Comparison of ENCODE assay signal across 27 mouse cellular contexts in genomic region chr9:108747694-108748093, GRCm38 (mm10). TPM values are rescaled to one million over a fixed set of nuclear protein-coding genes. Genes with fewer than 3 reads are reported as not detected.
A peak's percentile ranks its signal among the peaks of the same experiment; 100 is the strongest.
DNase-seq lines count a peak whose midpoint lies in the region; ATAC-seq and TF ChIP-seq lines count a peak whose summit lies in the region.
"Had no signal": no experiment of that assay in that cellular context is flagged by ENCODE, and none has a peak within 500 bp of the region (broad histone marks: within the 10 kb centered on the region; RNA-seq: fewer than 3 reads in every experiment).

No protein-coding gene starts in this region.

- intact Hi-C loops in heart, adult 2 months (cut with DNase I), result no loop called here

- TF ChIP-seq CTCF in heart, adult 2 months (IDR thresholded peaks at IDR 0.05), result no peak
- no peak for TF ChIP-seq CTCF in intestine, postnatal 0 days (IDR thresholded peaks at IDR 0.05; ENCODE audit: low read depth)
- TF ChIP-seq CTCF in liver, embryonic 14.5 days (IDR thresholded peaks at IDR 0.05; ENCODE audit: low read depth), result no peak

- TF ChIP-seq POLR2A in heart, adult 2 months (IDR thresholded peaks at IDR 0.05; ENCODE audit: insufficient read depth, low read depth, low read length), result no peak

- no peak for ATAC-seq in intestine, postnatal 0 days
- ATAC-seq in intestine, embryonic 15.5 days, result no peak
- peak; percentile 76 for ATAC-seq in erythroblast, adult 5-6 weeks (replicated peaks; ENCODE audit: low FRiP score, poor library complexity, severe bottlenecking)
- ATAC-seq in liver, embryonic 14.5 days (ENCODE audit: insufficient read depth), result peak; percentile 94
- no peak for ATAC-seq in forebrain, embryonic 14.5 days
- ATAC-seq: forebrain, embryonic 15.5 days had no signal

- WGBS in heart, adult 2 months, result 79% methylated on average over 3 of the region's 3 CpGs
- 81% methylated on average over 3 of the region's 3 CpGs for WGBS in intestine, postnatal 0 days
- 80% methylated on average over 3 of the region's 3 CpGs for WGBS in intestine, embryonic 15.5 days
- WGBS in liver, embryonic 14.5 days (ENCODE audit: insufficient replicate concordance), result 44% methylated on average over 3 of the region's 3 CpGs
- WGBS in forebrain, embryonic 14.5 days, result 73% methylated on average over 3 of the region's 3 CpGs

- H3K79me2 ChIP-seq in heart, adult 2 months (replicated peaks; ENCODE audit: control insufficient read depth, insufficient read depth, low read length), result no peaks in the 10 kb centered on the region

- H3K9ac ChIP-seq in heart, adult 2 months (ENCODE audit: low read depth, low read length), result no peak overlapping the region
- no peak overlapping the region for H3K9ac ChIP-seq in intestine, postnatal 0 days (ENCODE audit: low read depth, low read length)
- no peak overlapping the region for H3K9ac ChIP-seq in intestine, embryonic 15.5 days
- H3K9ac ChIP-seq in liver, embryonic 14.5 days (replicated peaks), result no peak overlapping the region
- H3K9ac ChIP-seq in forebrain, embryonic 14.5 days (ENCODE audit: low read length), result no peak overlapping the region
- H3K9ac ChIP-seq: embryonic facial prominence, embryonic 15.5 days; forebrain, embryonic 15.5 days; hindbrain, embryonic 12.5 days; lung, embryonic 14.5 days; midbrain, embryonic 12.5 days; neural tube, embryonic 13.5 days had no signal

- no peaks in the 10 kb centered on the region for H3K4me1 ChIP-seq in heart, adult 2 months (ENCODE audit: control insufficient read depth, insufficient read depth, low read length)
- no peaks in the 10 kb centered on the region for H3K4me1 ChIP-seq in intestine, postnatal 0 days (replicated peaks; ENCODE audit: control insufficient read depth, insufficient read depth, low read length)
- no peaks in the 10 kb centered on the region for H3K4me1 ChIP-seq in intestine, embryonic 15.5 days (replicated peaks)
- peaks cover 0 to 10% of the 10 kb centered on the region in 2 experiments; a peak in 3 of 4 replicates for H3K4me1 ChIP-seq in liver, embryonic 14.5 days (replicated peaks; ENCODE audit: control insufficient read depth in 2 of 2, insufficient read depth in 2 of 2, low read length in 1 of 2)
- no peaks in the 10 kb centered on the region for H3K4me1 ChIP-seq in forebrain, embryonic 14.5 days (ENCODE audit: control insufficient read depth, insufficient read depth, low read length)
- H3K4me1 ChIP-seq: embryonic facial prominence, embryonic 15.5 days; forebrain, embryonic 15.5 days; neural tube, embryonic 13.5 days had no signal

- no peaks in the 10 kb centered on the region for H3K9me3 ChIP-seq in intestine, postnatal 0 days (ENCODE audit: control insufficient read depth)
- no peaks in the 10 kb centered on the region for H3K9me3 ChIP-seq in intestine, embryonic 15.5 days
- H3K9me3 ChIP-seq in liver, embryonic 14.5 days (ENCODE audit: control insufficient read depth, low read length), result no peaks in the 10 kb centered on the region
- no peaks in the 10 kb centered on the region for H3K9me3 ChIP-seq in forebrain, embryonic 14.5 days (replicated peaks; ENCODE audit: control insufficient read depth, low read length)
- H3K9me3 ChIP-seq: embryonic facial prominence, embryonic 10.5 days; embryonic facial prominence, embryonic 15.5 days; forebrain, embryonic 15.5 days; G1E; hindbrain, embryonic 12.5 days; midbrain, embryonic 12.5 days; neural tube, embryonic 13.5 days had no signal

- H3K27ac ChIP-seq in heart, adult 2 months, result no peak overlapping the region
- H3K27ac ChIP-seq in intestine, postnatal 0 days (ENCODE audit: low read depth, low read length), result peak overlapping the region; percentile 70
- H3K27ac ChIP-seq in intestine, embryonic 15.5 days, result no peak overlapping the region
- peak overlapping the region; percentile 21 for H3K27ac ChIP-seq in liver, embryonic 14.5 days
- H3K27ac ChIP-seq in forebrain, embryonic 14.5 days (ENCODE audit: low read depth, low read length), result no peak overlapping the region
- H3K27ac ChIP-seq: embryonic facial prominence, embryonic 10.5 days; embryonic facial prominence, embryonic 15.5 days; forebrain, embryonic 15.5 days; hindbrain, embryonic 12.5 days; midbrain, embryonic 12.5 days; neural tube, embryonic 13.5 days had no signal

- no peak overlapping the region for H3K4me2 ChIP-seq in intestine, postnatal 0 days (replicated peaks; ENCODE audit: low read depth)
- no peak overlapping the region for H3K4me2 ChIP-seq in intestine, embryonic 15.5 days (replicated peaks)
- H3K4me2 ChIP-seq in liver, embryonic 14.5 days (ENCODE audit: low read depth), result no peak overlapping the region
- H3K4me2 ChIP-seq in forebrain, embryonic 14.5 days (ENCODE audit: low read length), result no peak overlapping the region
- H3K4me2 ChIP-seq: embryonic facial prominence, embryonic 15.5 days; forebrain, embryonic 15.5 days; hindbrain, embryonic 12.5 days; lung, embryonic 14.5 days; midbrain, embryonic 12.5 days; neural tube, embryonic 13.5 days had no signal

- H3K4me3 ChIP-seq in heart, adult 2 months, result no peak overlapping the region
- H3K4me3 ChIP-seq in intestine, postnatal 0 days (ENCODE audit: low read depth, low read length), result no peak overlapping the region
- no peak overlapping the region for H3K4me3 ChIP-seq in intestine, embryonic 15.5 days (replicated peaks)
- no peak overlapping the region for H3K4me3 ChIP-seq in liver, embryonic 14.5 days (ENCODE audit: insufficient read depth in 1 of 2, low read depth in 2 of 2, low read length in 2 of 2)
- no peak overlapping the region for H3K4me3 ChIP-seq in forebrain, embryonic 14.5 days (ENCODE audit: low read depth, low read length)
- H3K4me3 ChIP-seq: embryonic facial prominence, embryonic 10.5 days; embryonic facial prominence, embryonic 15.5 days; forebrain, embryonic 15.5 days; hindbrain, embryonic 12.5 days; midbrain, embryonic 12.5 days; neural tube, embryonic 13.5 days had no signal

- no peaks in the 10 kb centered on the region for H3K27me3 ChIP-seq in heart, adult 2 months (ENCODE audit: control insufficient read depth, insufficient read depth, low read length)
- H3K27me3 ChIP-seq in intestine, postnatal 0 days (replicated peaks; ENCODE audit: control insufficient read depth, insufficient read depth, low read length), result no peaks in the 10 kb centered on the region
- no peaks in the 10 kb centered on the region for H3K27me3 ChIP-seq in intestine, embryonic 15.5 days (replicated peaks)
- H3K27me3 ChIP-seq in liver, embryonic 14.5 days (ENCODE audit: control insufficient read depth, insufficient read depth, low read length), result no peaks in the 10 kb centered on the region
- no peaks in the 10 kb centered on the region for H3K27me3 ChIP-seq in forebrain, embryonic 14.5 days (replicated peaks; ENCODE audit: control insufficient read depth, insufficient read depth, low read length)
- H3K27me3 ChIP-seq: CH12.LX; embryonic facial prominence, embryonic 15.5 days; forebrain, embryonic 15.5 days; hindbrain, embryonic 12.5 days; midbrain, embryonic 12.5 days; neural tube, embryonic 13.5 days had no signal

- no peaks in the 10 kb centered on the region for H3K36me3 ChIP-seq in heart, adult 2 months (ENCODE audit: control insufficient read depth, insufficient read depth, low read length)
- H3K36me3 ChIP-seq in intestine, postnatal 0 days (ENCODE audit: control insufficient read depth, insufficient read depth), result peaks cover 48% of the 10 kb centered on the region
- H3K36me3 ChIP-seq in intestine, embryonic 15.5 days, result peaks cover 23% of the 10 kb centered on the region
- peaks cover 2% of the 10 kb centered on the region; the same call in 1 of the 2 replicates for H3K36me3 ChIP-seq in liver, embryonic 14.5 days (replicated peaks; ENCODE audit: control insufficient read depth, insufficient read depth, low read depth)
- H3K36me3 ChIP-seq in forebrain, embryonic 14.5 days (ENCODE audit: control insufficient read depth, insufficient read depth, low read length), result peaks cover 61% of the 10 kb centered on the region
- H3K36me3 ChIP-seq: G1E had no signal

- TF ChIP-seq EP300 in heart, adult 2 months (IDR thresholded peaks at IDR 0.05; ENCODE audit: insufficient read depth, low read depth, low read length), result no peak
- no peak for TF ChIP-seq EP300 in liver, embryonic 14.5 days (IDR thresholded peaks at IDR 0.05; ENCODE audit: low read depth)

- DNase-seq in heart, adult 11 months, result peak; percentile 55
- DNase-seq in heart, adult 2 months, result no peak
- peak; percentile 10 to 30 (median 23) for DNase-seq in liver, embryonic 14.5 days (ENCODE audit: low read depth in 3 of 3, low spot score in 3 of 3)
- DNase-seq in forebrain, embryonic 14.5 days (ENCODE audit: low spot score), result no peak
- DNase-seq in ovary, postnatal 36 days (ENCODE audit: low spot score), result no peak
- DNase-seq: adrenal gland, adult 8-10 months; cerebellum, adult 8-10 months; cerebellum, postnatal 25 days; gastrocnemius, postnatal 36 days; heart, postnatal 14 days; kidney, adult 11 months; kidney, postnatal 25 days; left cerebral cortex, postnatal 4 days; lung, embryonic 14.5 days; lung, postnatal 14 days; thymus, postnatal 14 days had no signal

RNA-seq across cellular contexts. Expression of gene Ip6k2, which starts 35.9 kb away (rescaled TPM):
- 10 to 100 TPM; 19.2 to 20.6 TPM for total RNA-seq in heart, adult 2 months (2021)
- 22.3 and 25.7 TPM in 2 replicates for polyA plus RNA-seq in heart, adult 2 months (2012; rRNA removed)
- polyA plus RNA-seq in intestine, postnatal 0 days (2015; fragmentation: Nextera tagmentation; extraction: Ambion mirVana), result 28.1 and 31.4 TPM in 2 replicates
- polyA plus RNA-seq in intestine, embryonic 15.5 days (2015; fragmentation: Nextera tagmentation; extraction: Ambion mirVana), result 62.6 and 65.0 TPM in 2 replicates
- total RNA-seq in erythroblast, adult 5-6 weeks (2015; ENCODE audit: low replicate concordance), result 4.2 and 20.9 TPM in 2 replicates
- 47.5 and 61.2 TPM in 2 replicates for total RNA-seq in erythroblast, adult 5-6 weeks (2017; ENCODE audit: low replicate concordance)
- polyA plus RNA-seq in liver, embryonic 14.5 days (2012; rRNA removed), result 27.7 and 29.2 TPM in 2 replicates
- 10.4 and 11.7 TPM in 2 replicates for polyA plus RNA-seq in liver, embryonic 14.5 days (2014; fragmentation: Nextera tagmentation; extraction: Ambion mirVana)
- 217 and 221 TPM in 2 replicates for polyA plus RNA-seq in forebrain, embryonic 14.5 days (2014; fragmentation: Nextera tagmentation; extraction: Ambion mirVana)

RNA-seq across cellular contexts. Expression of gene Prkar2a, which starts 58.6 kb away (rescaled TPM):
- total RNA-seq in heart, adult 2 months (2021), result 10 to 100 TPM; 78.8 to 82.8 TPM
- 22.9 and 42.6 TPM in 2 replicates for polyA plus RNA-seq in heart, adult 2 months (2012; rRNA removed)
- 28.3 and 31.8 TPM in 2 replicates for polyA plus RNA-seq in intestine, postnatal 0 days (2015; fragmentation: Nextera tagmentation; extraction: Ambion mirVana)
- 51.9 and 55.0 TPM in 2 replicates for polyA plus RNA-seq in intestine, embryonic 15.5 days (2015; fragmentation: Nextera tagmentation; extraction: Ambion mirVana)
- 2.9 and 5.9 TPM in 2 replicates for total RNA-seq in erythroblast, adult 5-6 weeks (2015; ENCODE audit: low replicate concordance)
- total RNA-seq in erythroblast, adult 5-6 weeks (2017; ENCODE audit: low replicate concordance), result 1.4 and 3.1 TPM in 2 replicates
- 5.0 and 6.4 TPM in 2 replicates for polyA plus RNA-seq in liver, embryonic 14.5 days (2012; rRNA removed)
- 9.9 and 10.1 TPM in 2 replicates for polyA plus RNA-seq in liver, embryonic 14.5 days (2014; fragmentation: Nextera tagmentation; extraction: Ambion mirVana)
- polyA plus RNA-seq in forebrain, embryonic 14.5 days (2014; fragmentation: Nextera tagmentation; extraction: Ambion mirVana), result 32.4 and 39.1 TPM in 2 replicates
- polyA plus RNA-seq: G1E had no signal

Comparison
In these comparisons a context has a peak if more than half of its experiments do, and no peak if none do; other contexts are left out.
1. DNase-seq: peak in heart, adult 11 months (single experiment) and liver, embryonic 14.5 days (3 of 3); none in heart, adult 2 months (0 of 2), forebrain, embryonic 14.5 days (single experiment) and ovary, postnatal 36 days (single experiment).
2. H3K27ac ChIP-seq: peak in intestine, postnatal 0 days (single experiment) and liver, embryonic 14.5 days (single experiment); none in heart, adult 2 months (single experiment), intestine, embryonic 15.5 days (single experiment) and forebrain, embryonic 14.5 days (single experiment).
3. ATAC-seq: peak in erythroblast, adult 5-6 weeks (single experiment) and liver, embryonic 14.5 days (single experiment); none in intestine, postnatal 0 days (single experiment), intestine, embryonic 15.5 days (single experiment) and forebrain, embryonic 14.5 days (single experiment).